Mouse (Mus musculus): ENCODE results near the gene Cdk6.

GRCm38 (mm10) chr5:3503836-3504323 lies 162.6 kb downstream of the Cdk6 start:
- TF ChIP-seq CTCF (IDR thresholded peaks at IDR 0.05; ENCODE audit: extremely low read depth, insufficient read depth, insufficient read length, insufficient replicate concordance): no peak
- no peak for TF ChIP-seq POLR2A (IDR thresholded peaks at IDR 0.05; ENCODE audit: low read depth, low read length)

Data from spleen, adult 2 months (tissue).